Mouse (Mus musculus): Measurements from ENCODE around the gene Slc17a5.

- no peak for TF ChIP-seq CTCF (IDR thresholded peaks at IDR 0.05; ENCODE audit: borderline replicate concordance, insufficient read depth, low read depth, low read length)
- TF ChIP-seq POLR2A (IDR thresholded peaks at IDR 0.05; ENCODE audit: borderline replicate concordance, insufficient read depth, low read length): no peak
Measured at GRCm38 (mm10) chr9:78538421-78538820, 49.4 kb downstream of the Slc17a5 start.
